Comparison of ENCODE assay signal across 21 mouse cellular contexts in the genomic region with DNA sequence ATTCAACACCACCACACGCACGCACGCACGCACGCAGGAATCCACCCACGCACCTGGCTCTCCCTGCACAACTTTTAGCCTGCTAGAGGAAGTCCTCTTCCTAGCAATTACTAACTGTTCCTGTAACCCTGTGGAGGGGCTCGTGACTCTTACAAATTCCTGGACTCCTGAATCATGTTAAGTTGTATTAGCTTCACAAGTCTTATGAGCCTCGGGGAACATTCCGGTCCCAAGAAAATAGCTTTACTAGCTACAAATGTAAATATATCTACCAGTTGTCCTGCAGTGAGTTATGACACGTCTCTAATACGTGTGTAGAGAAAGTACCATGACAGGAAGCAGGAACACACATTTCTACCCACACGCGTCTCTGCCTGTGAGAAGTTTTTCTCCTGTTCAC. TPM values are rescaled to one million over a fixed set of nuclear protein-coding genes. Genes with fewer than 3 reads are reported as not detected.
"Had no signal": no experiment of that assay in that cellular context is flagged by ENCODE, and none has a peak within 500 bp of the region (broad histone marks: within the 10 kb centered on the region; RNA-seq: fewer than 3 reads in every experiment).

No protein-coding gene starts in this region.

- H3K27me3 ChIP-seq: kidney, embryonic 15.5 days; limb, embryonic 12.5 days; limb, embryonic 15.5 days; midbrain, embryonic 12.5 days; midbrain, embryonic 15.5 days had no signal

- H3K4me1 ChIP-seq: limb, embryonic 15.5 days; midbrain, embryonic 12.5 days; midbrain, embryonic 15.5 days had no signal

- H3K4me3 ChIP-seq: kidney, embryonic 15.5 days; limb, embryonic 12.5 days; limb, embryonic 15.5 days; midbrain, embryonic 12.5 days; midbrain, embryonic 15.5 days had no signal

- H3K9ac ChIP-seq: kidney, embryonic 15.5 days; limb, embryonic 12.5 days; limb, embryonic 15.5 days; liver, embryonic 14.5 days; liver, postnatal 0 days; lung, embryonic 14.5 days; midbrain, embryonic 12.5 days; midbrain, embryonic 15.5 days had no signal

- DNase-seq: kidney, adult 18-20 months; kidney, postnatal 10 days; kidney, postnatal 36 days; left cerebral cortex, postnatal 4 days; liver, postnatal 0 days; lung, embryonic 14.5 days; lung, postnatal 10 days; lung, postnatal 4 days; right cerebral cortex, adult 18-20 months; right cerebral cortex, postnatal 14 days; right cerebral cortex, postnatal 4 days; thymus, postnatal 36 days had no signal

- H3K36me3 ChIP-seq: kidney, embryonic 15.5 days; limb, embryonic 12.5 days; limb, embryonic 15.5 days; midbrain, embryonic 12.5 days; midbrain, embryonic 15.5 days had no signal

- H3K9me3 ChIP-seq: limb, embryonic 12.5 days; limb, embryonic 15.5 days; midbrain, embryonic 12.5 days; midbrain, embryonic 15.5 days had no signal

- ATAC-seq: inflammation-experienced regulatory T-cells, adult 6 months; liver, postnatal 0 days; midbrain, embryonic 15.5 days had no signal

- H3K4me2 ChIP-seq: kidney, embryonic 15.5 days; limb, embryonic 12.5 days; limb, embryonic 15.5 days; liver, embryonic 11.5 days; lung, embryonic 14.5 days; midbrain, embryonic 12.5 days; midbrain, embryonic 15.5 days had no signal

- H3K27ac ChIP-seq: kidney, embryonic 15.5 days; limb, embryonic 12.5 days; limb, embryonic 15.5 days; liver, embryonic 14.5 days; midbrain, embryonic 12.5 days; midbrain, embryonic 15.5 days had no signal

RNA-seq across cellular contexts. Expression of a gene that starts 43.1 kb away (rescaled TPM):
- polyA plus RNA-seq: limb, embryonic 12.5 days; liver, embryonic 11.5 days; lung, embryonic 14.5 days; neural tube, embryonic 11.5 days had no signal
